Mouse (Mus musculus) ES-Bruce4 (cell line): ENCODE data around the gene Foxp1. TPM values are rescaled to one million over a fixed set of nuclear protein-coding genes. Genes with fewer than 3 reads are reported as not detected.

Experiments used
- H3K27ac ChIP-seq: 2 replicates; pipeline ENCODE4 v1.5.1; 2012; ENCODE audit warnings: low read length, inconsistent platforms; ENCODE audit not compliant: insufficient read depth
- H3K27me3 ChIP-seq: 2 replicates; pipeline ENCODE4 v1.6.1; 2012; ENCODE audit warnings: mild to moderate bottlenecking, low read length, inconsistent platforms; ENCODE audit not compliant: control insufficient read depth, poor library complexity, insufficient read depth, severe bottlenecking
- H3K36me3 ChIP-seq: 2 replicates; pipeline ENCODE4 v1.6.1; 2012; ENCODE audit warnings: inconsistent platforms, mild to moderate bottlenecking, low read length, moderate library complexity; ENCODE audit not compliant: control insufficient read depth, poor library complexity, insufficient read depth, severe bottlenecking
- H3K4me1 ChIP-seq: one replicate; pipeline ENCODE4 v1.8.1; 2011; ENCODE audit warnings: low read length; ENCODE audit not compliant: control insufficient read depth, insufficient read depth
- H3K4me3 ChIP-seq: 2 replicates; pipeline ENCODE4 v1.5.1; 2011; ENCODE audit warnings: low read depth, mild to moderate bottlenecking, low read length
- H3K9ac ChIP-seq: 2 replicates; pipeline ENCODE4 v1.6.1; 2012; ENCODE audit warnings: low read depth, mild to moderate bottlenecking, inconsistent platforms; ENCODE audit not compliant: poor library complexity, severe bottlenecking
- H3K9me3 ChIP-seq: replicated peaks from 2 replicates; pipeline ENCODE4 v1.6.1; 2012; ENCODE audit warnings: mild to moderate bottlenecking, low read length, inconsistent platforms; ENCODE audit not compliant: control insufficient read depth, poor library complexity, insufficient read depth, severe bottlenecking
- CTCF ChIP-seq: IDR thresholded peaks from one replicate; pipeline ENCODE4 v1.8.1; 2011; ENCODE audit warnings: low read depth, low read length
- EP300 ChIP-seq: IDR thresholded peaks from 2 replicates; pipeline ENCODE4 v1.6.1; 2011; ENCODE audit warnings: low read depth, low read length; ENCODE audit not compliant: insufficient read depth
- POLR2A ChIP-seq: IDR thresholded peaks from one replicate; pipeline ENCODE4 v1.8.1; 2011; ENCODE audit warnings: low read length; ENCODE audit not compliant: insufficient read depth
- polyA plus RNA-seq: library from polyadenylated mRNA; stranded (reverse); fragments of >200 nt; gene quantifications from 2 replicates; pipeline ENCODE4 v1.2.4, GENCODE M21; 2011; ENCODE audit warnings: low read depth; ENCODE audit not compliant: missing spikeins, insufficient read depth, insufficient read length

Foxp1 gene
- polyA plus RNA-seq, 1 experiment = 33.5 TPM

GRCm38 (mm10) chr6:99007542-99007941 lies 515.0 kb downstream of the Foxp1 start:
- no peak for TF ChIP-seq CTCF
- H3K9me3 ChIP-seq = 0 out of 2 replicates have a peak, but pooled peaks cover 4% of the 10 kb centered on the region
- no peak overlapping the region for H3K9ac ChIP-seq
- peaks cover 1% of the 10 kb centered on the region for H3K4me1 ChIP-seq
- H3K4me3 ChIP-seq = no peak overlapping the region
- H3K27me3 ChIP-seq = no peaks in the 10 kb centered on the region
- no peak overlapping the region for H3K27ac ChIP-seq
- peaks cover 16% of the 10 kb centered on the region for H3K36me3 ChIP-seq

GRCm38 (mm10) chr6:99004255-99004997 lies 518.1 kb downstream of the Foxp1 start:
- TF ChIP-seq CTCF (no peak), EP300 (no peak), POLR2A (no peak)
- Histone ChIP-seq H3K4me3 (no peak overlapping the region), H3K4me1 (peaks cover 1% of the 10 kb centered on the region), H3K9ac (no peak overlapping the region), H3K9me3 (0 out of 2 replicates have a peak, but pooled peaks cover 4% of the 10 kb centered on the region), H3K27ac (no peak overlapping the region), H3K36me3 (peaks cover 26% of the 10 kb centered on the region), H3K27me3 (no peaks in the 10 kb centered on the region)

- Histone ChIP-seq H3K9ac (no peak overlapping the region), H3K9me3 (no peaks in the 10 kb centered on the region), H3K4me1 (peaks cover 1% of the 10 kb centered on the region), H3K36me3 (peaks cover 22% of the 10 kb centered on the region), H3K27ac (no peak overlapping the region), H3K27me3 (no peaks in the 10 kb centered on the region), H3K4me3 (no peak overlapping the region)
- no peak for TF ChIP-seq CTCF
- no peak for TF ChIP-seq EP300
- TF ChIP-seq POLR2A = no peak
Measured at GRCm38 (mm10) chr6:99003108-99003709, 519.3 kb downstream of the Foxp1 start.

GRCm38 (mm10) chr6:99001637-99002036 lies 520.9 kb downstream of the Foxp1 start:
- H3K4me3 ChIP-seq = no peak overlapping the region
- no peak for TF ChIP-seq POLR2A
- TF ChIP-seq EP300 = no peak
- TF ChIP-seq CTCF = no peak
- no peaks in the 10 kb centered on the region for H3K9me3 ChIP-seq
- peaks cover 21% of the 10 kb centered on the region for H3K36me3 ChIP-seq
- no peaks in the 10 kb centered on the region for H3K27me3 ChIP-seq
- H3K4me1 ChIP-seq = no peaks in the 10 kb centered on the region
- no peak overlapping the region for H3K27ac ChIP-seq
- no peak overlapping the region for H3K9ac ChIP-seq

DNA sequence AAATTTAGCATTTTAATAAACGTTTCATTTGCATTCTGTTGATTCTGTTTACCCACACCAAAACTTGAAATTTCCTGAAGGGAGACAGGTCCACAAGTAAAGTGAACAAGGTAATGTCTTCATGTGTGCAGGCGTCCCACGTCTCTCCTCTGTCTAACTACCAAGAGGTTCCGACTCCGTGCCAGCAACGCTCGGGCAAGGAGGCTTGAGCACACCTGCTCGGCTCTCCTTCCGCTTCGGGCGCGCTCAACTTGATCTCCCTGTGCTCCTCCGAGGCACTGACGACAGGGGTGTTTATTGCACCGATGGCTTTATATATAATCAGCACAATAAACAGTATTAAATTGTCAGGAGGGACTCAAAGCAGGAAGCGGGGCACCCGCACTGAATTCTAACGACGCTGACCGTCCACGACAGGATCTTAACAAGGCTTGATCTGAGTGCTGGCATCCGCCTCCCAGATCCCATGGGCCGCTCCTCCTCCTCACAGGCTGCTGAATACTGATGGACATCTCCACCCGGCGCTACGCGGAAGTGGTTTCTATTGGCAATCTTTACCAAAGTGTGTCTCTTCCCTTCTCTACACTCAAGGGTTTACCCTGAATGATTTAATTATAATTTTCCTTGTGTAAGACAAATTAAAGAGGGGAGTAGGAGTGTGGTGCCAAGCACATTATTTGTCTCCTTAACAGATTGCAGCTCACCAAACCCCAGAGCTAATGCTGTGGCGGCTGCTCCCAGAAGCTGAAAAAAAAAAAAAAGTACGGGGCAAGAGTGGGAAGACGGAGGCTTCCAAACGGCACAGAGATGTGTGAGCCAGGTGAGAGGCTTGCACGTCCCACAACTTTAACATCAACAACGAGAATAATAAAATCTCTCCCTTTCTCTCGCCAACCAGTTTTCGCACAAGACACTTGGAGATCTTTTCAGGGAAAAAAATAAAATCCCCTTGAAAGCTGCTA lies 523.3 kb downstream of the Foxp1 start:
- Histone ChIP-seq H3K4me3 (0 out of 2 replicates have a peak overlapping the region, but pooled peaks have one; percentile 2), H3K27me3 (no peaks in the 10 kb centered on the region), H3K36me3 (peaks cover 18% of the 10 kb centered on the region)

More for the DNA sequence above, 523.3 kb downstream of the Foxp1 start:
- no peaks in the 10 kb centered on the region for H3K4me1 ChIP-seq
- no peak overlapping the region for H3K27ac ChIP-seq
- TF ChIP-seq CTCF = no peak
- H3K9me3 ChIP-seq = no peaks in the 10 kb centered on the region
- H3K9ac ChIP-seq = no peak overlapping the region
